Mouse (Mus musculus) kidney, postnatal 0 days (tissue): ENCODE measurements at regions not wholly inside any gene's neighbourhood (a gene's known extent, or its start where the extent isn't known, plus 50 kb on each side); places are given as distances from the start of the nearest gene placed in this dataset.

ENCODE experiments used
- ATAC-seq: fragments of 200-750 bp; cut with Nextera tagmentation; replicated peaks from 2 replicates; pipeline ENCODE4 v1.8.0; 2017; ENCODE audit warnings: low read depth, moderate number of reproducible peaks, moderate TSS enrichment, moderate library complexity; ENCODE audit not compliant: low FRiP score
- DNase-seq: peaks from one replicate; pipeline ENCODE4 v3.0.0-alpha.2; 2016; ENCODE audit warnings: low spot score
- H3K27ac ChIP-seq: fragments of 300-500 bp; sonication (generic); 2 replicates; pipeline ENCODE4 v1.5.1; 2014; ENCODE audit warnings: mild to moderate bottlenecking
- H3K27me3 ChIP-seq: fragments of 300-500 bp; sonication (generic); 2 replicates; pipeline ENCODE4 v1.6.1; 2014; ENCODE audit warnings: low read length, mixed read lengths; ENCODE audit not compliant: insufficient read depth
- H3K36me3 ChIP-seq: fragments of 300-500 bp; sonication (generic); 2 replicates; pipeline ENCODE4 v1.6.1; 2014; ENCODE audit warnings: low read length, mixed read lengths; ENCODE audit not compliant: insufficient read depth
- H3K4me1 ChIP-seq: fragments of 300-500 bp; sonication (generic); replicated peaks from 2 replicates; pipeline ENCODE4 v1.6.1; 2014; ENCODE audit warnings: antibody characterized with exemption, low read length, mixed read lengths; ENCODE audit not compliant: insufficient read depth
- H3K4me2 ChIP-seq: fragments of 300-500 bp; sonication (generic); 2 replicates; pipeline ENCODE4 v1.6.1; 2014; ENCODE audit warnings: mild to moderate bottlenecking, low read length, moderate library complexity, mixed read lengths
- H3K4me3 ChIP-seq: fragments of 300-500 bp; sonication (generic); replicated peaks from 2 replicates; pipeline ENCODE4 v1.5.1; 2014; ENCODE audit warnings: low read depth, low read length
- H3K9ac ChIP-seq: fragments of 300-500 bp; sonication (generic); 2 replicates; pipeline ENCODE4 v1.6.1; 2014; ENCODE audit warnings: low read depth, low read length
- H3K9me3 ChIP-seq: fragments of 300-500 bp; sonication (generic); replicated peaks from 2 replicates; pipeline ENCODE4 v1.6.1; 2016; ENCODE audit warnings: low read length, inconsistent platforms, mixed read lengths
- CTCF ChIP-seq: IDR thresholded peaks from 2 replicates; pipeline ENCODE4 v1.5.1; 2016; ENCODE audit warnings: antibody characterized with exemption, low read depth, mild to moderate bottlenecking, moderate library complexity
- WGBS: fragments of 180-500 bp; shearing (Covaris S2); extraction: QIAGEN DNeasy Blood & Tissue Kit; methylation state at CpG from one replicate; pipeline ENCODE4 v1.1.7; 2014; 5-methylcytosine and 5-hydroxymethylcytosine counted together

DNA sequence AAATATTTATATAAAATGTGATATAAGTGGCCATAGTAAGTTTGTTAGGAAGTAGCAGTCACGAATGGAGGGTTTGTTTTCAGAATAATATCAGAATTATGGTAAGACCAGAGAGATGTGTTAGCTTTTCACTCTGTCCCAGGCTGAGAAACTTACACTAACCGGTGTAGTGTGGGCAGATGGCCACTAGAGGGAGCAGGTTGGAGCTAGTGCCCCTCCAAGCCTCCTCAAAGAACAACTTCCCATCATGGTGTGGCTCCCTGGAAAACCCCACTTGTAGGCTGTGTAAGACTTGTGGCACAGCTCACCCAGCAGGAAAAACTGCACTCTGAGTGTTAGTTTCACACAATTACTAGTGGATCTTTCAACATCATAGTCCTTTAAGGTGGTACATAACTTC lies 328.0 kb downstream of the Cdh26 start:
- Histone ChIP-seq H3K27me3 (no peaks in the 10 kb centered on the region), H3K4me1 (no peaks in the 10 kb centered on the region), H3K9me3 (no peaks in the 10 kb centered on the region), H3K4me3 (no peak overlapping the region), H3K4me2 (no peak overlapping the region), H3K36me3 (no peaks in the 10 kb centered on the region), H3K27ac (no peak overlapping the region), H3K9ac (no peak overlapping the region)
- peak; percentile 86 for TF ChIP-seq CTCF
- DNase-seq: peak; percentile 80
- WGBS: 1% methylated on average over 2 of the region's 2 CpGs
- no peak for ATAC-seq

DNA sequence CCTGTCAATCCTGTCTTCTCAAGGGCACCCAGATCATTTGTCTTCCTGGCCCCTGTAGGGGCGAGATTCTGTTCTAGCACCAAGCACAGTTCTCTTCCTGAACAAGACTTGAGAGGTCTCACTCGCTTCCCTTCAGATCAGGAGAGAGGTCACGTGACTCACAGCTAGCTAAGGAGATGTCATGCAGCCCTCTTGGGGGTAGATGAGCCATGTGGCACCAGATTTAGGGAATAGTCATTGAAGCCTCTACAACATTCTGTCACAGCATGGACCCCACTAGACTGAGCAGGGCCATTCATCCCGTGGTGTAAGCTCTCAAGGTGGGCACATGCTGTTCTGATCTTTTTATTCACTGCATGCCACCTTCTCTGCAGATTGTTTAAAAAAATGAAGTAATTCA lies 338.2 kb downstream of the Cdh26 start:
- 74% methylated on average over 4 of the region's 4 CpGs for WGBS
- Histone ChIP-seq H3K4me1 (no peaks in the 10 kb centered on the region), H3K4me3 (no peak overlapping the region), H3K27me3 (no peaks in the 10 kb centered on the region), H3K9ac (no peak overlapping the region), H3K27ac (no peak overlapping the region), H3K9me3 (no peaks in the 10 kb centered on the region), H3K4me2 (no peak overlapping the region), H3K36me3 (no peaks in the 10 kb centered on the region)
- ATAC-seq: no peak
- no peak for TF ChIP-seq CTCF
- DNase-seq: no peak

DNA sequence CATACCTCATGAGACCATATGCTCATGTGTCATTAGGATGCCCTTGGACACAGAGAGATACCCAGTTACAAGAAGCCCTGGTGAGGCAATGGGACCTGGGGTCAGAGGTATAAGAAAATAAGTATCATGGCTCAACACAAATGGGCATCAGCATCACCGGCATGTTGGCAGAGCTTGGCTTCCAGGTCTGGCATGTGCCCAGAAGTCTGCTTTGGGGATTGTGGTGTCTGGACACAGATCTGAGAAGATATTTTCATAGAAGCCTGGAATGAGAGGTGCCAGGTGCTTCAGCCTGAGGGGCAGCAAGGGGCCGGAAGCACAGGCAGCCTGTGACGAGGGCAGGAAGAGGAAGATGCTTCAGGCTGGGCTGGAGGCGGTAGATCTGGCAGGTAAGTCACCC lies 338.7 kb downstream of the Cdh26 start:
- Histone ChIP-seq H3K27ac (no peak overlapping the region), H3K9ac (no peak overlapping the region), H3K36me3 (no peaks in the 10 kb centered on the region), H3K4me3 (no peak overlapping the region), H3K4me2 (no peak overlapping the region), H3K27me3 (no peaks in the 10 kb centered on the region), H3K9me3 (no peaks in the 10 kb centered on the region), H3K4me1 (no peaks in the 10 kb centered on the region)
- ATAC-seq (no peak), DNase-seq (no peak)
- no peak for TF ChIP-seq CTCF
- 83% methylated on average over 4 of the region's 4 CpGs for WGBS

DNA sequence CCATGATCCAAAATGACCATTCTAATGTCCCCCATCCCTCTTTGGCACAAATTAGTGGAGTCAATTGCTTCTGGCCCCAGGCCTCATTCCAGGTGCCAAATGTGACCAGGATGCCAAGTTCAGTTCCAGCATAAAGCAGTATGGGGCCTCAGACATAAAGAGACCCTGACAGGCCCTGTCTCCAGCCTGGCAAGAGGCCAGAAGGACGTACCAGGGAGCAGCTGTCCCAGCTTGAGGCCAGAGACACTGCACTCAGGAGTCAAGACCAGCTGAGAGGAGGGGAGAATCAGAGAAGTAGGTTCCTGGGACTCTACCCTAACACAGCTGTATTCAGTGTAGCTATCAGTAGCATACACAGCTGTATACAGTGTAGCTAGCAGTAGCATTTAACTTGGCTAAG lies 341.1 kb downstream of the Cdh26 start:
- no peak for DNase-seq
- no peaks in the 10 kb centered on the region for H3K9me3 ChIP-seq
- H3K27me3 ChIP-seq: no peaks in the 10 kb centered on the region
- 31% methylated on average over 1 of the region's 1 CpGs for WGBS
- no peak overlapping the region for H3K27ac ChIP-seq
- no peak overlapping the region for H3K4me3 ChIP-seq
- no peak overlapping the region for H3K9ac ChIP-seq
- no peak for ATAC-seq
- TF ChIP-seq CTCF: no peak
- H3K4me1 ChIP-seq: no peaks in the 10 kb centered on the region
- no peaks in the 10 kb centered on the region for H3K36me3 ChIP-seq
- no peak overlapping the region for H3K4me2 ChIP-seq

DNA sequence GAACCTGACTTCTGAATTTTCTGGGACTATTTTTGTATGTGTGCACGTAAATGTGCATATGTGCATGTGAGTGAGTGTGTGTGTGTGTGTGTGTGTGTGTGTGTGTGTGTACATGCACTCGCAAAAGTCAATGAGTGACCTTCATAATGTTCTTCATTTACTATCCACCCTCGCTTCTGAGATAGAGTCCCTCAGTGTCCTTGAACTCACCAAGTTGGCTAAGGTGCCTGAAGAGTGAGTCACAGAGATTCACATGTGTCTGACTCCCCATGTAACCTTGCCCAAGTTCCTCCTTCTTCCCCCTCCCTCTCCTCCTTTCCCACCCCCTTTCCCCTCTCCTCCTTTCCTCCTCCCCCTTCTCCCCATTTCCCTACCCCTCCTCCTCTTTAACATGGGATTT lies 341.6 kb downstream of the Cdh26 start:
- Histone ChIP-seq H3K27ac (no peak overlapping the region), H3K4me1 (no peaks in the 10 kb centered on the region), H3K27me3 (no peaks in the 10 kb centered on the region), H3K36me3 (no peaks in the 10 kb centered on the region), H3K9ac (no peak overlapping the region), H3K9me3 (no peaks in the 10 kb centered on the region), H3K4me2 (no peak overlapping the region), H3K4me3 (no peak overlapping the region)
- DNase-seq: no peak
- no peak for TF ChIP-seq CTCF
- 90% methylated on average over 3 of the region's 3 CpGs for WGBS
- no peak for ATAC-seq

- 47% methylated on average over 25 of the region's 25 CpGs for WGBS
- Histone ChIP-seq H3K4me3 (no peak overlapping the region), H3K36me3 (no peaks in the 10 kb centered on the region), H3K4me2 (no peak overlapping the region), H3K27ac (no peak overlapping the region), H3K4me1 (no peaks in the 10 kb centered on the region), H3K9me3 (no peaks in the 10 kb centered on the region), H3K27me3 (no peaks in the 10 kb centered on the region), H3K9ac (no peak overlapping the region)
- DNase-seq: no peak
- ATAC-seq: no peak
- no peak for TF ChIP-seq CTCF
These were observed 354.7 kb downstream of the Cdh26 start for GRCm38 (mm10) chr2:178784822-178785589.

DNA sequence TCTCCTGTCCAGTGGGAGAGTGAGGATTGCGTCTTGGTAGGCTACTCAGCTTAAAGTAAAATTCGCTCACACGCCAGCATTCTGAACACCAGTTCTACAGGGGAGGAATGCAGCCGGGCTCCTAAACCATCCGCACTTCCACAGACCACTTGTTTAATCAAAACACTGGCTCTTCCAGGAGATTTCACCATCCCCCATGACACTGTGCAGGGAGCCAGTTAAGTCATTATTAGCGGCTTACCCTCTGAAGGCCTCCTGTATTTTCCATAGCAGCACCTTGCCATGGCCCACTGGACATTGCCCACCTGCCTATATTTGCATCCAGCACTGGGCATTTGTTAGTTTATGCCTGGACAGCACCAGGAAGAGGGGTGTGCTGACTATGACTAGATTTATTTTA lies 355.5 kb downstream of the Cdh26 start:
- H3K4me1 ChIP-seq: no peaks in the 10 kb centered on the region
- no peak overlapping the region for H3K9ac ChIP-seq
- H3K4me2 ChIP-seq: no peak overlapping the region
- WGBS: 20% methylated on average over 6 of the region's 6 CpGs
- ATAC-seq: 0 out of 2 replicates have a peak, but pooled peaks have one; percentile 30
- no peak overlapping the region for H3K4me3 ChIP-seq
- H3K36me3 ChIP-seq: no peaks in the 10 kb centered on the region
- DNase-seq: peak; percentile 30
- no peaks in the 10 kb centered on the region for H3K27me3 ChIP-seq
- no peak for TF ChIP-seq CTCF
- H3K27ac ChIP-seq: no peak overlapping the region
- no peaks in the 10 kb centered on the region for H3K9me3 ChIP-seq
